Mouse (Mus musculus) fat pad, adult 2 months (tissue): ENCODE measurements around the gene Olfr111.
"Not testable (repeated sequence)": the region's sequence is repeated elsewhere in the genome, so short reads cannot be mapped to it uniquely, and the experiment has no call there.

ENCODE experiments used
- DNase-seq: peaks from one replicate; pipeline ENCODE4 v3.0.0-alpha.2; 2011; ENCODE audit warnings: low read depth, low spot score; ENCODE audit errors: extremely low read depth

The Olfr111 gene

DNA sequence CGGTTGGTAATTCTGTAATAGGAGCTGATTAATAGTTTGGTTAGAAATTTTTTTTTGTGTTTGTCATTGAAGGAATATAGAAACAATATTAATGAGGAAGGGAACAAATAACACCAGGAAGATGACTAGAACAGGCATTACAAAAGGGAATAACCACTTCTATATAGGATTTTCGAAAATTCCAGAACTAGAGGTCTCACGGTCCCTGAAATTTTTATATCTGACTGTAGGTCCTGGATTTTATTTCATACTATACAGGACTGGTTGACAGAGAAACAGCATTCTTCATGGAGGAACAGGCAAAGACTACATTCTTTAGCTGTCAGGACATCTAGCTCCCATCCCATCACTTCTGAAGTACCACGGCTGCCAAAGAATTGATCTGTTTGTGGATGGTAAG lies at the start of gene Olfr111:
Gene Olfr111, plus strand, starts transcription at position 301 of the 400 bp plus-strand sequence.
- no peak for DNase-seq

DNA sequence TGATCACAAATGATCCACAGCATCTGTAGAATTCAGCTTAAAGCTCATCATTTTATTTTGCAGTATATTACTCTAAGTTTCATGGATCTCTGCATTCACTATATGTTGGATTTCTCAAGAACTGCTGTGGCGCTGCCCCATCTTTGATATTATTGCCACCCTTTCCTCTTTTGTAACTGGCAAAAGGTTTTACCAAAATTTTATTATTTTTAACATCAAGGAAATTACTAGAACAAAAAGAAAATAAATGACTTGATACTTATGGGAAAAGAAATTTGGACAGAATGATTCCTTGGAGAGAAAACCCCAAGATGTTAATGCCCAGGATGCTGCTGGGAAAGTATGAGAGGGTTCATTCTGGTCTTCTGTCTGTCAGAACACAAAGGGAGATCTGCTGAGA lies 49.2 kb upstream of the Olfr111 start, which contains the start of gene Olfr109:
Gene Olfr109, plus strand, starts transcription at position 301 of the 400 bp plus-strand sequence.
- DNase-seq: no peak

DNA sequence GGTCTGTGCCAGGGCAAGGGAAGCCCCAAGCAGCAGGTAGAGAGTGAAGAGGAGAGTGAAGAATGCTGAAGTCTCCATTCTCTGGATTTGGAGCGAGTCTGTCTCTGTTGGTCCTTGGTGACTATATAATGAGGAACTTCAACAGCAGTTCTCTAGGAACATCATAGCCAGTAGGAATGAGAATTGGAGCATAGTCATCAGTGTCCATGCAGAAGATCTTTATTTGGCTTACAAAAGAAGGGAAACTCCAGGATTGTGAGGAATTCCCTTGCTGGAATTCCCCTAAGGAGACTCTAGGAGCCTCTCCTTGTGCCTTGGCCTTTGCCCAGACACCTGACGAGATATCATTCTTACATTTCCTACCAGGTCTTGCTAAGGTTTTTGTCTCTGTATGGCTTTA lies 24.4 kb upstream of the Olfr111 start, which contains the start of gene H2-M2:
Gene H2-M2, minus strand, starts transcription at position 101 of the 400 bp plus-strand sequence.
- no peak for DNase-seq

DNA sequence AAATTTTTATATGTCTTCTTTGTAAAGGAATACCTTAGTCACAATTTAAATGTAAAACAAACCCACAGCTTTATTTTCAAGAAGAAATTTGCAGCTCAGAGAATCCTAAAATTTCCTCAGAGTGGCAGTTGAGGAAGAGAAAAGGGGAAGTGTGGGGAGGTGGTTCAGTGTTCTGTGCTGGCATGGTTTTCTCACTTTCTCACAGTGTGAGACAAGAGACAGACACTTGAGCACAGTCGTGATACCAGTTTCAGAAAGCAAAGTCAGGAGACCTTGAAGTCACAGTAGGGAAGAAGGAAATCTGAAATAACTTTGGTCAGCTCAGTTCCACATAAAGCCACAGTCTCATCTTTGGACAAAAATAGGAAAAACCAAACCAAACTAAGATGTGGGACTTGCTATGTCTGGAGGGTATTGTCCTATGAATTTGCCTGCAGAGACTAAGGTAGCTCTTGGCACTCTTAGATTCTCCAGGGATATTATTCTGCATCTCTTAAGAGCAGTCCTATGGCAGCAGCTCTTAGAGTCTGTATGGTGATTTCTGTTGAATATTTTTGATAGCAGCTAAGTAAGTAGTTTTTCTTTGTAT lies 15.8 kb upstream of the Olfr111 start, which contains the start of gene Olfr110:
Gene Olfr110, plus strand, starts transcription at position 539 of the 589 bp plus-strand sequence.
- no peak for DNase-seq

DNA sequence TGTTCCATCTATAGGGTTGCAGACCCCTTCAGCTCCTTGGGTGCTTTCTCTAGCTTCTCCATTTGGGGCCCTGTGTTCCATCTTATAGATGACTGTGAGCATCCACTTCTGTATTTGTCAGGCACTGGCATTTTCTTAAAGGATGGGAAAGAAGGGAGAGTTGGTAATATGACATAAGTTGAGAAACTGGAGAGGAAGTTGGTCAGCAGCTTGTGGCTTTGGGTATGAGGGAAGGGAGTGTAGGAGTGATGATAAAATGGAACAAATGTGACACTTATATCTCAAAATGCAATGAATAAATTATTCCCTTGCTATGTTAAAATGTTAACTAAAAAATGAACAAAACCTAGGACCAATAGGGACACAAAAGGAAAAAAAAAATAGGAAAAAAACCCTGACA lies 16.8 kb downstream of the Olfr111 start:
- not testable (repeated sequence) for DNase-seq

DNA sequence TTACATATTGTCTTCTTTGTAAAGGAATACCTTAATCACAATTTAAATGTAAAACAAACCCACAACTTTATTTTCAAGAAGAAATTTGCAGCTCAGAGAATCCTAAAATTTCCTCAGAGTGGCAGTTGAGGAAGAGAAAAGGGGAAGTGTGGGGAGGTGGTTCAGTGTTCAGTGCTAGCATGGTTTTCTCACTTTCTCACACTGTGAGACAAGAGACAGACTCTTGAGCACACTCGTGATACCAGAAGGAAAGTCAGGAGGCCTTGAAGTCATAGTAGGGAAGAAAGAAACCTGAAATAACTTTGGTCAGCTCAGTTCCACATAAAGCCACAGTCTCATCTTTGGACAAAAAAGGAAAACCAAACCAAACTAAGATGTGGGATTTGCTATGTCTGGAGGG lies 17.6 kb downstream of the Olfr111 start:
- DNase-seq: not testable (repeated sequence)

DNA sequence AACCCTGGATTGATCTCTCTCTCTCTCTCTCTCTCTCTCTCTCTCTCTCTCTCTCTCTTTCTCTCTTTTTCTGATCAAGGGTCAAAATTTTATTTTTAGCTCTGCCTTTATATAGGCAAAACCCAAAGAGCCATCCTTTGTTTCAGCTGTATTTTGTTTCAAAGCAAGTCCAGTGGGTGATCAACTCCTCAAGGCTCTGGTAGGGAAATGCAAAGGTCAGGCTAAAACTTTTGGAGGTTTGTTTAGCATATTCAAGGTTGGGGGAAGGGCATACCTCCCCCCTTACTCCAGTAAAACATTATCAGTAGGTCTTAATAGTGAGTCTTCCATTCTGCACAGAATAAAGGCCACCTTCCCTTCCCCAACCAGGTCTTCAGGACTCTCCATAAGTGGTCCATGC lies 27.3 kb downstream of the Olfr111 start:
- DNase-seq: no peak

DNA sequence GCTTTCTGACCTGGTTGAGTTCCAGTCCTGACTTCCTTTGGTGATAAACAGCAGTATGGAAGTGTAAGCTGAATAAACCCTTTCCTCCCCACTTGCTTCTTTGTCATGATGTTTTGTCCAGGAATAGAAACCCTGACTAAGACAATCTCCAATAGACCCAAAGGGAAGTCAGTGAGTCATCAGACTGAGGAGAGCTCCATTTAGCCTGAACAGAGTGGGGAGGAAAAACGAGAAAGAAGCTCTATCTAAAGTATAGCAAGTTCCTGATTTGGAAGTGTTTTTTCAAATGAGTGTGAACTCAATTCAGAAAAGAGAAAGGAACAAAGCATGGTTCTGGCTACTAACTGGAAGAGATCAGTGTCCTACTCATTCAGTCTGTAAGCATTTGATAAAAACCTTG lies 30.6 kb downstream of the Olfr111 start:
- not testable (repeated sequence) for DNase-seq

DNA sequence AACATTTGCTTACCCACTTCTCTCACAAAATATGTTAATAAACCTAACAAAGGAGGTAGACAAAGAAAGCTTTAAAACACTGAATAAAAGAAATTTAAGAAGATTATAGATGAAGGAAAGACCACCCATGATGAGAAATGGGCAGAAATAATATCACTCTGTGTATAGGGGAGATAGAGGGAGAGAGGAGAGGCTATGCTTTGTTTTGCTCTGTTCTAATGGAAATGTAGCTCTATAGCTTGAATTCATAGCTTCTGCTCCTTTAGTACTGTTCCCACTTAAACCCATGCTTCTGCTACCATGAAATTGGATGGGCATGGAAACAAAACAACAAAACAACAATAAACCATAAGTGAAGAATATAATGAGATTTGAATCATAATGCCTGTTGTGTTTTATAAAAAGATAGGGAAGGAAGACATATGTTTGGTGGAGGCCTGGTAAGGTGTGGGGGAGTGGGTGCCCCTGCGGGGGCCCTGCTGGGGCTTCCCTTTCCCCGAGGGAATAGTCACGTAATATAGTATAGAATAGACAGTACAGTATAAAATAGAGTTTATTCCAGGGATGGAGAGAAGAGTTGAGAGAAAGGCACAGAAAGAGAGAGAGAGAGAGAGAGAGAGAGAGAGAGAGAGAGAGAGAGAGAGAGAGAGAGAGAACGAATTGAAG lies 33.8 kb downstream of the Olfr111 start:
- no peak for DNase-seq

DNA sequence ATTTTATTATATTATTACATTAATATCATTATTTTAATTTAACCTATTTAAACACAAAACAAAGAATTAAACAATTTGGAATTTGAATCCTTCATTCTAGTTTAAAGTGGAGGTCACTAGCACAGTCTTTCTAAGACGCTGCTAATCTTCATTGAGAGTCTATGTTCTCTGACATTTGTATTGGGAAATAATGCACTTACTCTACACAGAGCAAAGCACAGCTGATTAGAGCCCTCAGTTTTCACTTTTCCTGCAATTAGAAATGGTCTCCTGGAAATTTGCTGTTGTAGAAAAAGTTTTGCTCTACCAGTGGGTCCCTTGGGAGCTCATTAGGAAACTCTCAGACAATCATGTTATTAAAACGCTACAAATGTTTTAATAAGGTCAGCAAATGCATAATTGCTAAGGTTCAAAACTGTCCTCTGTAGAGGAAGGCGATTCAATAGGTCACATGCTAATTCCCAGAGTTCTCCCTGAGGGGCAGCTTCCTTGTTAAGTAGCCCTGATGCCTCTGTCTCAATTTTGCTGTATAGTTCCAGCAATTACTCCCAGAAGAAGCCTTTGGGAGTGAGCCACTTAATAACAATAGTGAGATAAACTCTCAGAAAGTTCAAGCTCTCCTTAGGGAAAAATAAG lies 36.1 kb downstream of the Olfr111 start:
- DNase-seq: no peak

DNA sequence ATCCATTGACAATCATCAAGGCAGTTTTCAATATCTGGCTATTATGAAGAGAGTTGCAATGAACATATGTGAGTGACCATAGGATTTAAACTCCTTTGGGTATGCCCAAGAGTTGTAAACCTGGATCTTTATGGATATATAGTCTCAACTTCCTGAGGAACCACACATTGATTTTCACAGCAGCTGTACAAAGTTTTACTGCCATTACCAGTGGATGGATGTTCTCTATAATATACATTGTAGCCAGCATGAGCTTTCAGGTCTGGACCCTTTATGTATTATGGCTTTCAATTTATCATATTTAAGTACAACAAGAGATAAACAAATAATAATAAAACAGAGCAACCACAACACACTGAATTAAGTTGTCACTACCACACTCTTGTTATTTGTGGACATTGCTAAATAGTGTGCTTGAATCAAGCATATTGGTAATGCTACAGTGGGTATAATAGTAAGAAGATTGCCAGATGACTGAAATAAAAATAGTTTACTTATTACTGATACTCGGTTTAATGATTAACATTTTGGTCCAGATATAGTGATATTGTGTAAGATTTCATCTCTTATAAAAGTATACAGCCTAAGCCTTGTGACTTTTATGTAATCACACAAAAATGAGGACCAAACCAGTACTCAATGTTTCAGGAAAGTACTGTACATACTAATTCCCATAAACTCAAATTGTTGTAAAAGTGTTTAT lies 51.2 kb downstream of the Olfr111 start:
- DNase-seq: no peak

DNA sequence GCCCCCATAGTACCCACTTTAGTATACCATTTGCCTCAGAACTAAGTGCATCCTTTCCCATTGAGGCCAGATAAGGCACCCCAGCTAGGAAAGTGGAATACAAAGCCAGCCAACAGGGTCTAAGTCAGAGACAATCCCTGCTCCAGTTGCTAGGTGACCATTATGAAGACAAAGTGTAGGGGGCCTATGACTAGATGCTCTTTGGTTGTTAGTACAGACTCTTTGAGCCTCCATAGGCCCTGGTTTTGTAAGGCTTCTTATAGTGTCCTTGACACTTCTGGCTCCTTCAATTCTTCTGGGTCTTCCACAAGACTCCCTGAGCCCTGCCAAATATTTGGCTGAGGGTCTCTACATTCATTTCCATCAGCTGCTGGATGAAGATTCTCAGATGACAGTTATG lies 61.5 kb downstream of the Olfr111 start, which contains the start of gene Olfr112:
Gene Olfr112, minus strand, starts transcription at position 101 of the 400 bp plus-strand sequence.
- no peak for DNase-seq

DNA sequence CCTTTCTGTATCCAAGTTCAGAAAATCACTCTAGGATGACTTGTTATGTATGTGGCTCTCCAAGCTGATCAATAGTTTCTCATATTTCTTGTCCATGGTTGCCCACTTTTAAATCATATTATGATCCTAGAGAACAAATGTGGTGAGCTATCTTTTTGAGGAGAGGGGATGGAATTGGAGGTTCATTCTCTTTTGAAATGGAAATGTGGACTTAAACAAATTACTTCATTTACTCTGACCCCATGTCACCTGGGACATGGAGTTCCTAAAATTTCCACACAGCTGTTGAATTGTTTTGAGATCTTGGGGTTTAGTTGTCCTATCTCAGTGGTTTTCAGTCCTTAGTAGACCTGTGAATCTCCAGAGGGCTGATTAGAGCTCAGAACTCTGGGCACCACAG lies 69.7 kb downstream of the Olfr111 start, which contains the start of gene Olfr113:
Gene Olfr113, minus strand, starts transcription at position 101 of the 400 bp plus-strand sequence.
- no peak for DNase-seq
